Mouse (Mus musculus) lung, postnatal 0 days (tissue): ENCODE results near the gene Atl3.

Source experiments
- CTCF ChIP-seq: IDR thresholded peaks from 2 replicates; pipeline ENCODE4 v1.5.1; 2016; ENCODE audit warnings: antibody characterized with exemption, mild to moderate bottlenecking
- EP300 ChIP-seq: IDR thresholded peaks from 2 replicates; pipeline ENCODE4 v1.6.1; 2016; ENCODE audit warnings: antibody characterized with exemption, mild to moderate bottlenecking, control low read depth

- TF ChIP-seq CTCF (no peak), EP300 (no peak)
Measured at GRCm38 (mm10) chr19:7576180-7576579, 82.3 kb downstream of the Atl3 start.
